Mouse (Mus musculus) C2C12 (cell line): Measurements from ENCODE around the gene Ager. TPM values are rescaled to one million over a fixed set of nuclear protein-coding genes. Genes with fewer than 3 reads are reported as not detected.

Source experiments
- H3K27me3 ChIP-seq: one replicate; pipeline ENCODE4 v1.6.1; 2011; ENCODE audit not compliant: control insufficient read depth, insufficient read depth, insufficient read length
- H3K36me3 ChIP-seq: one replicate; pipeline ENCODE4 v1.6.1; 2011; ENCODE audit not compliant: control insufficient read depth, insufficient read depth
- H3K4me3 ChIP-seq: one replicate; pipeline ENCODE4 v1.5.1; 2011; ENCODE audit warnings: mild to moderate bottlenecking, control low read depth; ENCODE audit not compliant: poor library complexity, insufficient read depth, severe bottlenecking
- H3K79me2 ChIP-seq: one replicate; pipeline ENCODE4 v1.6.1; 2011; ENCODE audit not compliant: control insufficient read depth, insufficient read depth
- H3K79me3 ChIP-seq: one replicate; pipeline ENCODE4 v1.6.1; 2011; ENCODE audit warnings: low read depth, control low read depth
- H3ac ChIP-seq: one replicate; pipeline ENCODE3; 2011; ENCODE audit warnings: low read depth; ENCODE audit not compliant: control insufficient read depth, insufficient read length
- CEBPB ChIP-seq: IDR thresholded peaks from one replicate; pipeline ENCODE4 v1.6.1; 2011; ENCODE audit warnings: low read depth, mild to moderate bottlenecking, control low read depth, moderate library complexity
- CTCF ChIP-seq: IDR thresholded peaks from one replicate; pipeline ENCODE4 v1.5.1; 2011; ENCODE audit not compliant: control insufficient read depth, insufficient read depth, insufficient read length
- FOSL1 ChIP-seq: IDR thresholded peaks from one replicate; pipeline ENCODE4 v1.8.0; 2011; ENCODE audit warnings: mild to moderate bottlenecking, low read length; ENCODE audit not compliant: poor library complexity, insufficient read depth, severe bottlenecking
- MAX ChIP-seq: IDR thresholded peaks from one replicate; pipeline ENCODE4 v1.6.1; 2011; ENCODE audit warnings: mild to moderate bottlenecking, control low read depth
- MYOD1 ChIP-seq: IDR thresholded peaks from one replicate; pipeline ENCODE4 v1.6.1; 2011; ENCODE audit warnings: low read depth; ENCODE audit not compliant: control insufficient read depth, insufficient read length
- MYOG ChIP-seq: IDR thresholded peaks from one replicate; pipeline ENCODE4 v1.6.1; 2011; ENCODE audit not compliant: control insufficient read depth, insufficient read length; ENCODE audit errors: extremely low read depth
- USF1 ChIP-seq: IDR thresholded peaks from one replicate; pipeline ENCODE4 v1.6.1; 2011; ENCODE audit warnings: low read depth, mild to moderate bottlenecking, control low read depth, moderate library complexity
- polyA plus RNA-seq: library from polyadenylated mRNA; unstranded; fragments of >200 nt; fragmentation: generic; extraction: Trizol; gene quantifications from one replicate; pipeline ENCODE4 v1.2.1, GENCODE M21; 2012; ENCODE audit warnings: missing spikeins

The Ager gene
- polyA plus RNA-seq, 1 experiment: 0.30 TPM

DNA sequence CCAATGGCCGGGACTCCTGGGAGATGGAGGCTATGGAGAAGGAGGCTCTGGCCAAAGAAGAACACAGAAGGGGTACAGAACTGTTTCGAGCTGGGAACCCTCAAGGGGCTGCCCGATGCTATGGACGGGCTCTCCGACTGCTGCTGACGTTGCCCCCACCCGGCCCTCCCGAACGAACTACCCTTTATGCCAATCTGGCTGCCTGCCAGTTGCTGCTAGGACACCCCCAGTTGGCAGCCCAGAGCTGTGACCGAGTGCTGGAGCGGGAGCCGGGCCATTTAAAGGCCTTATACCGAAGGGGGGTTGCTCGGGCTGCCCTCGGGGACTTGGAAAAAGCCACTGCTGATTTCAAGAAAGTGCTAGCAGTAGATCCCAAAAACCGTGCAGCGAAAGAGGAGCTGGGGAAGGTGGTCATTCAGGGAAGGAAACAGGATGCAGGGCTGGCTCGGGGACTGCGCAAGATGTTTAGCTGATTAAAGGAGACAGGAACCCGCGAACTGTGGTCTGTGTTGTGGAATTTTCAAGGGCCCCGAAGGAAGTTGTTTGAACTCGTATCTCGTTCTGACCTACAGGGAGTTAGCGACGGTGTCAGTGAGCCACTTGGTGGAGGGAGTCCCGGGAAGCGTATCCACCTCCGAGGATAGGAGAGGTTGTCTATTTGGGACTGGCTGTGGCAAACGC is 48.3 kb downstream of the Ager start:
- Histone ChIP-seq H3K36me3 (no peaks in the 10 kb centered on the region), H3K4me3 (no peak overlapping the region)
- no peak for TF ChIP-seq MYOD1
- no peak for TF ChIP-seq MYOG
- TF ChIP-seq MAX: no peak

GRCm38 (mm10) chr17:34646906-34647787 is 49.5 kb downstream of the Ager start, which contains the start of gene Atf6b:
TSS of gene Atf6b (plus strand) at chr17:34647146.
- Histone ChIP-seq H3K36me3 (no peaks in the 10 kb centered on the region), H3K79me3 (peaks cover 3% of the 10 kb centered on the region), H3K4me3 (peak within 1 kb of the TSS; percentile 91), H3K27me3 (no peaks in the 10 kb centered on the region), H3K79me2 (peaks cover 6% of the 10 kb centered on the region), H3ac (peak within 1 kb of the TSS; percentile 86)
- TF ChIP-seq MAX (peak; percentile 50), MYOG (no peak), MYOD1 (no peak), USF1 (peak; percentile 97)

More for the DNA sequence above, 48.3 kb downstream of the Ager start:
- peaks cover 6% of the 10 kb centered on the region for H3K79me2 ChIP-seq
- peaks cover 3% of the 10 kb centered on the region for H3K79me3 ChIP-seq
- H3K27me3 ChIP-seq: no peaks in the 10 kb centered on the region
- H3ac ChIP-seq: no peak overlapping the region

- Histone ChIP-seq H3K36me3 (peaks cover 7% of the 10 kb centered on the region), H3K4me3 (no peak overlapping the region), H3K27me3 (no peaks in the 10 kb centered on the region), H3ac (no peak overlapping the region), H3K79me2 (peaks cover 6% of the 10 kb centered on the region), H3K79me3 (peaks cover 3% of the 10 kb centered on the region)
- TF ChIP-seq MYOG (no peak), USF1 (no peak), FOSL1 (no peak), MYOD1 (no peak), CTCF (no peak), CEBPB (no peak), MAX (no peak)
Observed at GRCm38 (mm10) chr17:34648141-34648890, 50.7 kb downstream of the Ager start.

GRCm38 (mm10) chr17:34649106-34649864 is 51.6 kb downstream of the Ager start:
- H3K36me3 ChIP-seq: peaks cover 7% of the 10 kb centered on the region
- TF ChIP-seq USF1 (no peak), CEBPB (no peak), FOSL1 (no peak), MYOD1 (no peak), CTCF (no peak), MYOG (no peak), MAX (no peak)
- H3ac ChIP-seq: no peak overlapping the region

More at GRCm38 (mm10) chr17:34649106-34649864, 51.6 kb downstream of the Ager start:
- no peaks in the 10 kb centered on the region for H3K27me3 ChIP-seq
- H3K79me3 ChIP-seq: peaks cover 3% of the 10 kb centered on the region
- H3K4me3 ChIP-seq: no peak overlapping the region
- H3K79me2 ChIP-seq: peaks cover 6% of the 10 kb centered on the region

Other genes with a start within 250 kb of the Ager start
- gene Btnl2, start 243.0 kb upstream of the Ager start, polyA plus RNA-seq: not detected
- gene Btnl1, start 220.7 kb upstream of the Ager start, polyA plus RNA-seq: not detected
- not detected for gene BC051142, start 199.0 kb upstream of the Ager start, polyA plus RNA-seq
- not detected for gene Btnl4, start 120.5 kb upstream of the Ager start, polyA plus RNA-seq
- not detected for gene Btnl6, start 80.5 kb upstream of the Ager start, polyA plus RNA-seq
- gene Notch4, start 33.6 kb upstream of the Ager start, polyA plus RNA-seq: 0.51 TPM
- 1.2 TPM for gene Gpsm3, start 8.1 kb upstream of the Ager start, polyA plus RNA-seq
- gene Pbx2, start 6.6 kb upstream of the Ager start, polyA plus RNA-seq: 18.1 TPM
- 37.1 TPM for gene Rnf5, start 5.8 kb downstream of the Ager start, polyA plus RNA-seq
- 73.9 TPM for gene Agpat1, start 6.4 kb downstream of the Ager start, polyA plus RNA-seq
- 0.22 TPM for gene Egfl8, start 18.1 kb downstream of the Ager start, polyA plus RNA-seq
- gene Ppt2, start 30.6 kb downstream of the Ager start, polyA plus RNA-seq: 12.7 TPM
- gene Prrt1, start 31.7 kb downstream of the Ager start, polyA plus RNA-seq: not detected
- gene Fkbpl, start 46.9 kb downstream of the Ager start, polyA plus RNA-seq: 9.9 TPM
- 38.3 TPM for gene Atf6b, start 49.3 kb downstream of the Ager start, polyA plus RNA-seq
- 0.02 TPM for gene Tnxb, start 72.7 kb downstream of the Ager start, polyA plus RNA-seq
- not detected for gene C4b, start 146.0 kb downstream of the Ager start, polyA plus RNA-seq
- not detected for gene Cyp21a1, start 206.7 kb downstream of the Ager start, polyA plus RNA-seq
- 35.9 TPM for gene Stk19, start 239.1 kb downstream of the Ager start, polyA plus RNA-seq
- 27.2 TPM for gene Dxo, start 239.2 kb downstream of the Ager start, polyA plus RNA-seq